In the genomic region with DNA sequence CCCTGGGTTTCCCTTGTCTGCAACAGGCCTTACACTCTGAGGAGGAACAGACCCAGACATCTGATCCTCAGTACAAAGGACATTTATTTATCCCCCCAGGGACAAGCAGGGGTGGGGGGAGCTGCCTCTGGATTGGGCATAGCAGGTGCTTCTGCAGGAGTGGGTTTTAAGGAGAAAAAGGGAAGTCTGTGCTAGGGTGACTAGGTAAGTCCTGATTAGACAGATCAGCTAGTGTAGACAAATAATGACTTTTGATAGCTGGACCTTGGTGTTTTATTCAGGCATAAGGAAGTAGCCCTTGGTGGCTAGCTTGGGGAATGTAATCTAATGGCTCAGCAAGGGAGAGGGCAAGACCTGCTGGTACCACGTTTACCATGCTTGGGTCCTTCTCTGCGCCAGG, we compare ENCODE assay signal across 29 mouse cellular contexts. TPM values are rescaled to one million over a fixed set of nuclear protein-coding genes. Genes with fewer than 3 reads are reported as not detected.
DNase-seq lines count a peak whose midpoint lies in the region; ATAC-seq and TF ChIP-seq lines count a peak whose summit lies in the region.
"Had no signal": no experiment of that assay in that cellular context is flagged by ENCODE, and none has a peak within 500 bp of the region (broad histone marks: within the 10 kb centered on the region; RNA-seq: fewer than 3 reads in every experiment).

No protein-coding gene starts in this region.

- peak; percentile 50 for DNase-seq in cerebellum, adult 9-10 months
- DNase-seq in cerebellum, adult 2 months: no peak
- no peak for DNase-seq in heart, postnatal 4 days
- peak; percentile 3 for DNase-seq in CD4-positive helper T cell, adult 2 months (ENCODE audit: low read depth, low spot score)
- no peak for DNase-seq in limb, embryonic 10.5 days (ENCODE audit: low spot score)
- no peak for DNase-seq in kidney, postnatal 14 days
- DNase-seq: adrenal gland, adult 2 months; adrenal gland, postnatal 36 days; gastrocnemius, adult 2 months; gastrocnemius, postnatal 36 days; heart, adult 2 months; heart, postnatal 10 days; kidney, adult 11 months; kidney, postnatal 25 days; liver, embryonic 13.5 days; lung, adult 2 months; lung, postnatal 10 days; right cerebral cortex, postnatal 25 days had no signal

- H3K4me1 ChIP-seq in cerebellum, adult 2 months (ENCODE audit: control insufficient read depth, insufficient read depth, low read length): 0 out of 2 replicates have a peak, but pooled peaks cover 3% of the 10 kb centered on the region
- peaks cover 16% of the 10 kb centered on the region for H3K4me1 ChIP-seq in heart, embryonic 13.5 days
- peaks cover 29% of the 10 kb centered on the region for H3K4me1 ChIP-seq in limb, embryonic 10.5 days

- no peaks in the 10 kb centered on the region for H3K9me3 ChIP-seq in heart, embryonic 13.5 days
- no peaks in the 10 kb centered on the region for H3K9me3 ChIP-seq in limb, embryonic 10.5 days (replicated peaks)
- H3K9me3 ChIP-seq: forebrain, embryonic 15.5 days; heart, embryonic 12.5 days; liver, embryonic 13.5 days; midbrain, embryonic 13.5 days; neural tube, embryonic 15.5 days; stomach, embryonic 15.5 days had no signal

- no peak overlapping the region for H3K27ac ChIP-seq in cerebellum, adult 2 months (ENCODE audit: insufficient read depth, low read length)
- no peak overlapping the region for H3K27ac ChIP-seq in heart, embryonic 13.5 days (replicated peaks)
- 0 out of 2 replicates have a peak overlapping the region, but pooled peaks have one; percentile 96 for H3K27ac ChIP-seq in limb, embryonic 10.5 days
- H3K27ac ChIP-seq: gastrocnemius, adult 2 months; heart, adult 2 months; left cerebral cortex, adult 2 months; macrophage; stomach, embryonic 15.5 days had no signal

- H3K36me3 ChIP-seq in heart, embryonic 13.5 days: peaks cover 18% of the 10 kb centered on the region
- H3K36me3 ChIP-seq in limb, embryonic 10.5 days: peaks cover 23% of the 10 kb centered on the region

- no peak overlapping the region for H3K4me3 ChIP-seq in cerebellum, adult 2 months (replicated peaks; ENCODE audit: insufficient read depth, low read depth, low read length)
- H3K4me3 ChIP-seq in heart, embryonic 13.5 days: no peak overlapping the region
- no peak overlapping the region for H3K4me3 ChIP-seq in limb, embryonic 10.5 days
- H3K4me3 ChIP-seq: forebrain, embryonic 15.5 days; gastrocnemius, adult 2 months; heart, adult 2 months; heart, embryonic 12.5 days; left cerebral cortex, adult 2 months; liver, embryonic 13.5 days; stomach, embryonic 15.5 days had no signal

- no peak overlapping the region for H3K4me2 ChIP-seq in heart, embryonic 13.5 days
- H3K4me2 ChIP-seq: forebrain, embryonic 15.5 days; heart, embryonic 12.5 days; midbrain, embryonic 13.5 days; neural tube, embryonic 15.5 days; stomach, embryonic 15.5 days had no signal

- 0 out of 2 replicates have a peak overlapping the region, but pooled peaks have one; percentile 89 for H3K9ac ChIP-seq in heart, embryonic 13.5 days
- H3K9ac ChIP-seq: stomach, embryonic 15.5 days had no signal

- TF ChIP-seq CTCF in cerebellum, adult 2 months (IDR thresholded peaks at IDR 0.05; ENCODE audit: borderline replicate concordance, insufficient read depth, low read depth, low read length): no peak

- WGBS in cerebellum, adult 2 months: 75% methylated on average over 2 of the region's 2 CpGs
- 70% methylated on average over 2 of the region's 2 CpGs for WGBS in heart, embryonic 13.5 days
- 87% methylated on average over 2 of the region's 2 CpGs for WGBS in limb, embryonic 10.5 days

- no peak for TF ChIP-seq POLR2A in cerebellum, adult 2 months (IDR thresholded peaks at IDR 0.05; ENCODE audit: borderline replicate concordance, insufficient read depth, low read length)

- H3K27me3 ChIP-seq in cerebellum, adult 2 months (ENCODE audit: control insufficient read depth, insufficient read depth, low read length): no peaks in the 10 kb centered on the region
- peaks cover 21% of the 10 kb centered on the region for H3K27me3 ChIP-seq in heart, embryonic 13.5 days (replicated peaks)
- H3K27me3 ChIP-seq in limb, embryonic 10.5 days (ENCODE audit: low read depth, poor library complexity, severe bottlenecking): peaks cover 25% of the 10 kb centered on the region
- H3K27me3 ChIP-seq: stomach, embryonic 15.5 days had no signal

- ATAC-seq in heart, embryonic 13.5 days (ENCODE audit: extremely low read depth, insufficient number of reproducible peaks, low FRiP score, low TSS enrichment): no peak
- ATAC-seq: activated CD4-positive, CD25-positive, alpha-beta regulatory T cell, adult 4 months; forebrain, embryonic 15.5 days; inflammation-experienced regulatory T-cells, adult 6 months; midbrain, embryonic 13.5 days had no signal

RNA-seq across cellular contexts. Expression of a gene that starts 2.0 kb away (rescaled TPM):
- 1,458 and 1,510 TPM in 2 replicates for polyA plus RNA-seq in cerebellum, adult 2 months (2012; rRNA removed)
- 3,040 and 3,097 TPM in 2 replicates for polyA plus RNA-seq in heart, embryonic 13.5 days (2015; fragmentation: Nextera tagmentation; extraction: Ambion mirVana)
- total RNA-seq in heart, postnatal 4 days (2021): 1,000 to 10,000 TPM; 1,266 to 1,294 TPM
- polyA plus RNA-seq in limb, embryonic 10.5 days (2016; fragmentation: Nextera tagmentation; extraction: Ambion mirVana): 3,636 and 3,729 TPM in 2 replicates

RNA-seq across cellular contexts. Expression of a gene that starts 6.5 kb away (rescaled TPM):
- 53.4 and 53.7 TPM in 2 replicates for polyA plus RNA-seq in cerebellum, adult 2 months (2012; rRNA removed)
- 32.5 and 35.0 TPM in 2 replicates for polyA plus RNA-seq in heart, embryonic 13.5 days (2015; fragmentation: Nextera tagmentation; extraction: Ambion mirVana)
- 10 to 100 TPM; 35.2 to 36.0 TPM for total RNA-seq in heart, postnatal 4 days (2021)
- polyA plus RNA-seq in limb, embryonic 10.5 days (2016; fragmentation: Nextera tagmentation; extraction: Ambion mirVana): 67.8 and 71.4 TPM in 2 replicates

RNA-seq across cellular contexts. Expression of a gene that starts 6.7 kb away (rescaled TPM):
- polyA plus RNA-seq in cerebellum, adult 2 months (2012; rRNA removed): 6.7 and 6.9 TPM in 2 replicates
- 0.06 and 0.09 TPM in 2 replicates for polyA plus RNA-seq in heart, embryonic 13.5 days (2015; fragmentation: Nextera tagmentation; extraction: Ambion mirVana)
- total RNA-seq in heart, postnatal 4 days (2021): under 1 TPM in 1 of 2 experiments, not detected in 1; 0.11 TPM
- polyA plus RNA-seq in limb, embryonic 10.5 days (2016; fragmentation: Nextera tagmentation; extraction: Ambion mirVana): 0.16 and 0.23 TPM in 2 replicates
- total RNA-seq: adrenal gland, postnatal 36 days; gastrocnemius, adult 2 months; heart, adult 2 months; megakaryocyte-erythroid progenitor cell, adult 5-6 weeks had no signal
- polyA plus RNA-seq: activated CD4-positive, CD25-positive, alpha-beta regulatory T cell, adult 4 months; inflammation-experienced regulatory T-cells, adult 6 months; macrophage had no signal

RNA-seq across cellular contexts. Expression of a gene that starts 25.5 kb away (rescaled TPM):
- 123 and 145 TPM in 2 replicates for polyA plus RNA-seq in cerebellum, adult 2 months (2012; rRNA removed)
- 88.5 and 89.0 TPM in 2 replicates for polyA plus RNA-seq in heart, embryonic 13.5 days (2015; fragmentation: Nextera tagmentation; extraction: Ambion mirVana)
- total RNA-seq in heart, postnatal 4 days (2021): 10 to 100 TPM; 42.6 to 46.2 TPM
- polyA plus RNA-seq in limb, embryonic 10.5 days (2016; fragmentation: Nextera tagmentation; extraction: Ambion mirVana): 174 and 187 TPM in 2 replicates

RNA-seq across cellular contexts. Expression of a gene that starts 36.2 kb away (rescaled TPM):
- polyA plus RNA-seq in cerebellum, adult 2 months (2012; rRNA removed): 19.4 and 22.1 TPM in 2 replicates
- 1.5 TPM in 2 replicates for polyA plus RNA-seq in heart, embryonic 13.5 days (2015; fragmentation: Nextera tagmentation; extraction: Ambion mirVana)
- total RNA-seq in heart, postnatal 4 days (2021): 1 to 10 TPM; 2.5 to 3.0 TPM
- 2.8 and 4.0 TPM in 2 replicates for polyA plus RNA-seq in limb, embryonic 10.5 days (2016; fragmentation: Nextera tagmentation; extraction: Ambion mirVana)
- total RNA-seq: megakaryocyte-erythroid progenitor cell, adult 5-6 weeks had no signal
- polyA plus RNA-seq: activated CD4-positive, CD25-positive, alpha-beta regulatory T cell, adult 4 months; inflammation-experienced regulatory T-cells, adult 6 months had no signal

Comparison
In these comparisons a context has a peak if more than half of its experiments do, and no peak if none do; other contexts are left out.
1. DNase-seq: peak in cerebellum, adult 9-10 months (single experiment) and CD4-positive helper T cell, adult 2 months (single experiment); none in cerebellum, adult 2 months (0 of 2), heart, postnatal 4 days (single experiment), limb, embryonic 10.5 days (single experiment) and kidney, postnatal 14 days (single experiment).